Comparison of ENCODE assay signal across 30 mouse cellular contexts in the genomic region with DNA sequence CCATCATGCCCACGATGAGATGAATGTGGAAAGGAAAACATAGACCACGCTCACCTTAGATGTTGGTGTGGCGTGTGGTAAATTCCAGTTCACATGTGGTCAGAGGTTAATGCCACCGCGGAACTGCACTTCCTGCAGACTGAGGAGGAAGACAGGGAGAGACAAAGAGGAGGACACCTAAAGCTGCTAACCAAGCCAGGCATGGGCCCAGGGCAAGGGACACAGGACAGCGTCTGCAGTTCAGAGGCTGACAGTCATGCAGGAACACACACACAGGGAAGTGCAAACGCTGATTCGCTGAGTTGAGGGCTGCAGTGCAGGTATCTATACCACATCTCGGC. TPM values are rescaled to one million over a fixed set of nuclear protein-coding genes. Genes with fewer than 3 reads are reported as not detected.
DNase-seq lines count a peak whose midpoint lies in the region; ATAC-seq and TF ChIP-seq lines count a peak whose summit lies in the region.
"Had no signal": no experiment of that assay in that cellular context is flagged by ENCODE, and none has a peak within 500 bp of the region (broad histone marks: within the 10 kb centered on the region; RNA-seq: fewer than 3 reads in every experiment).

No protein-coding gene starts in this region.

- H3K27ac ChIP-seq in heart, embryonic 13.5 days (replicated peaks) = no peak overlapping the region
- H3K27ac ChIP-seq in CH12.LX (ENCODE audit: insufficient read depth, low read depth) = no peak overlapping the region
- H3K27ac ChIP-seq: forebrain, embryonic 10.5 days; forebrain, embryonic 13.5 days; gastrocnemius, adult 2 months; heart, embryonic 15.5 days; hindbrain, embryonic 14.5 days; hindbrain, postnatal 0 days had no signal

- H3K4me1 ChIP-seq in heart, embryonic 13.5 days = peaks cover 8% of the 10 kb centered on the region
- peaks cover 10 to 34% of the 10 kb centered on the region in 2 experiments for H3K4me1 ChIP-seq in CH12.LX (ENCODE audit: control insufficient read depth in 1 of 2, insufficient read depth in 2 of 2)
- H3K4me1 ChIP-seq: forebrain, embryonic 13.5 days had no signal

- peaks cover 8% of the 10 kb centered on the region; the same call in 1 of the 2 replicates for H3K36me3 ChIP-seq in heart, embryonic 13.5 days
- H3K36me3 ChIP-seq in CH12.LX (replicated peaks in 1 of 2; ENCODE audit: control insufficient read depth in 1 of 2, insufficient read depth in 1 of 2, low read length in 1 of 2) = peaks cover 0 to 1% of the 10 kb centered on the region in 2 experiments
- H3K36me3 ChIP-seq: G1E; heart, embryonic 15.5 days had no signal

- no peak overlapping the region for H3K4me2 ChIP-seq in heart, embryonic 13.5 days
- H3K4me2 ChIP-seq in CH12.LX (ENCODE audit: insufficient read depth, low read depth, poor library complexity, severe bottlenecking) = no peak overlapping the region
- H3K4me2 ChIP-seq: forebrain, embryonic 13.5 days; heart, embryonic 11.5 days; heart, embryonic 15.5 days; hindbrain, embryonic 14.5 days had no signal

- H3K4me3 ChIP-seq in heart, embryonic 13.5 days = no peak overlapping the region
- H3K4me3 ChIP-seq in CH12.LX (replicated peaks in 1 of 3; ENCODE audit: low read depth in 2 of 3, low read length in 2 of 3, poor library complexity in 1 of 3) = no peak overlapping the region
- H3K4me3 ChIP-seq: forebrain, embryonic 10.5 days; forebrain, embryonic 13.5 days; gastrocnemius, adult 2 months; heart, embryonic 15.5 days had no signal

- intact Hi-C loops in heart, postnatal 25 days (cut with DNase I) = no loop called here

- TF ChIP-seq POLR2A in CH12.LX (IDR thresholded peaks at IDR 0.05; ENCODE audit: low read depth, low read length) = no peak

- peak in 1 of 2 experiments; percentile 1; a peak in 1 of 4 replicates for TF ChIP-seq CTCF in CH12.LX (conservative IDR thresholded peaks at IDR 0.05 in 1 of 2, IDR thresholded peaks at IDR 0.05 in 1 of 2; ENCODE audit: low read depth in 2 of 2, low read length in 2 of 2)

- dilution Hi-C loops in CH12.LX (cut with MboI; ENCODE audit: extremely low pct_ligation_motif_present, extremely low pct_unique_long_range_greater_than_20kb, low sequenced_read_pairs) = no loop called here

- no peak for TF ChIP-seq RAD21 in CH12.LX (IDR thresholded peaks at IDR 0.05; ENCODE audit: low read depth, low read length)

- no peak for TF ChIP-seq EP300 in CH12.LX (IDR thresholded peaks at IDR 0.05; ENCODE audit: low read length)

- DNase-seq in heart, adult 9 months (ENCODE audit: low spot score in 2 of 2) = no peak
- DNase-seq in 3134 (ENCODE audit: extremely low read depth, insufficient read length, low spot score) (peak; percentile 16), CH12.LX (ENCODE audit: extremely low read depth) (no peak)
- DNase-seq in heart, postnatal 25 days (ENCODE audit: low spot score) = no peak
- DNase-seq: adrenal gland, adult 8-10 months; cerebellum, adult 11 months; gastrocnemius, adult 2 months; gastrocnemius, postnatal 14 days; kidney, adult 18-20 months had no signal

- no peaks in the 10 kb centered on the region for H3K27me3 ChIP-seq in heart, embryonic 13.5 days (replicated peaks)
- peaks cover 23% of the 10 kb centered on the region for H3K27me3 ChIP-seq in CH12.LX (replicated peaks)
- H3K27me3 ChIP-seq: forebrain, embryonic 13.5 days; heart, embryonic 15.5 days; Patski had no signal

- ATAC-seq in heart, embryonic 13.5 days (ENCODE audit: extremely low read depth, insufficient number of reproducible peaks, low FRiP score, low TSS enrichment) = no peak
- 0 out of 2 replicates have a peak, but pooled peaks have one; percentile 16 for ATAC-seq in common myeloid progenitor, adult 5-6 weeks (replicated peaks; ENCODE audit: low read depth, poor library complexity, severe bottlenecking)
- no peak for ATAC-seq in frontal cortex, adult (ENCODE audit: low TSS enrichment)
- ATAC-seq in cerebellum, adult (ENCODE audit: insufficient number of reproducible peaks, low FRiP score, low TSS enrichment) = no peak
- ATAC-seq: forebrain, embryonic 13.5 days; forebrain, embryonic 16.5 days; inflammation-experienced regulatory T-cells, adult 6 months; intestine, embryonic 16.5 days; Patski had no signal

- 57% methylated on average over 9 of the region's 9 CpGs for WGBS in heart, embryonic 13.5 days

- no peaks in the 10 kb centered on the region for H3K9me3 ChIP-seq in heart, embryonic 13.5 days
- H3K9me3 ChIP-seq in CH12.LX (replicated peaks; ENCODE audit: low read length) = no peaks in the 10 kb centered on the region
- H3K9me3 ChIP-seq: forebrain, embryonic 10.5 days; forebrain, embryonic 13.5 days; G1E; heart, embryonic 15.5 days had no signal

- 0 out of 2 replicates have a peak overlapping the region, but pooled peaks have one; percentile 28 for H3K9ac ChIP-seq in heart, embryonic 13.5 days
- H3K9ac ChIP-seq in CH12.LX (ENCODE audit: insufficient read depth, low read depth) = no peak overlapping the region
- H3K9ac ChIP-seq: forebrain, embryonic 13.5 days; heart, embryonic 15.5 days; hindbrain, embryonic 14.5 days had no signal

- no peaks in the 10 kb centered on the region for H3K79me2 ChIP-seq in CH12.LX (replicated peaks; ENCODE audit: control insufficient read depth, extremely low read depth, insufficient read depth, poor library complexity, severe bottlenecking)

- in situ Hi-C loops in CH12.LX (cut with MboI; ENCODE audit: low pct_ligation_motif_present, low pct_unique_long_range_greater_than_20kb, low sequenced_read_pairs) = loop anchor here (5.0 kb wide), 1 partner anchor 41 kb away; a partner anchor contains a TSS

TF ChIP-seq in CH12.LX, 34 proteins besides CTCF, POLR2A, EP300 and RAD21:
- TF ChIP-seq POLR2AphosphoS2 (IDR thresholded peaks at IDR 0.05; ENCODE audit: low read depth, low read length) (no peak), JUN (IDR thresholded peaks at IDR 0.05; ENCODE audit: insufficient read depth, low read depth, low read length) (no peak), TBP (conservative IDR thresholded peaks at IDR 0.05; ENCODE audit: low read depth, low read length) (0 out of 2 replicates have a peak, but pooled peaks have one; percentile 23), CHD1 (IDR thresholded peaks at IDR 0.05; ENCODE audit: low read depth, low read length) (no peak), ZNF384 (IDR thresholded peaks at IDR 0.05; ENCODE audit: low read depth, low read length) (no peak), MYC (IDR thresholded peaks at IDR 0.05; ENCODE audit: low read depth, low read length) (no peak), MEF2A (IDR thresholded peaks at IDR 0.05; ENCODE audit: borderline replicate concordance, low read depth, low read length) (no peak), RCOR1 (conservative IDR thresholded peaks at IDR 0.05; ENCODE audit: low read depth, low read length) (no peak), MAFK (IDR thresholded peaks at IDR 0.05; ENCODE audit: insufficient replicate concordance, low read length) (no peak)

RNA-seq across cellular contexts. Expression of a gene that starts 17.4 kb away (rescaled TPM):
- 25.5 and 25.9 TPM in 2 replicates for polyA plus RNA-seq in heart, embryonic 13.5 days (2015; fragmentation: Nextera tagmentation; extraction: Ambion mirVana)
- 34.4 and 35.4 TPM in 2 replicates for total RNA-seq in CH12.LX (2012; rRNA removed)
- total RNA-seq in CH12.LX (2014; rRNA removed) = 18.8 and 20.7 TPM in 2 replicates
- 19.2 and 23.3 TPM in 2 replicates for polyA plus RNA-seq in CH12.LX (2012; ENCODE audit: insufficient read length, low read depth)
- 20.5 and 25.1 TPM in 2 replicates for total RNA-seq in common myeloid progenitor, adult 5-6 weeks (2017)
- 10 to 100 TPM; 29.2 to 32.3 TPM for total RNA-seq in heart, postnatal 25 days (2021)

RNA-seq across cellular contexts. Expression of a gene that starts 19.2 kb away (rescaled TPM):
- polyA plus RNA-seq in heart, embryonic 13.5 days (2015; fragmentation: Nextera tagmentation; extraction: Ambion mirVana) = not detected in 2 replicates
- total RNA-seq in CH12.LX (2012; rRNA removed) = not detected in 2 replicates
- total RNA-seq in CH12.LX (2014; rRNA removed) = not detected in 2 replicates
- polyA plus RNA-seq in CH12.LX (2012; ENCODE audit: insufficient read length, low read depth) = 6.5 TPM in 1 of 2 replicates, not detected in the other
- total RNA-seq in common myeloid progenitor, adult 5-6 weeks (2017) = not detected in 2 replicates
- total RNA-seq in heart, postnatal 25 days (2021) = 10 to 100 TPM; 16.1 to 21.0 TPM
- total RNA-seq: hindbrain, postnatal 0 days had no signal
- polyA plus RNA-seq: C2C12; cerebellum, adult 2 months; embryonic facial prominence, embryonic 11.5 days; embryonic facial prominence, embryonic 14.5 days; forebrain, embryonic 16.5 days; frontal cortex, adult 2 months; G1E; heart, embryonic 11.5 days; heart, embryonic 15.5 days; hindbrain, embryonic 11.5 days; hindbrain, embryonic 14.5 days; hindbrain, postnatal 0 days; Patski had no signal

RNA-seq across cellular contexts. Expression of a gene that starts 38.5 kb away (rescaled TPM):
- 74.9 and 83.4 TPM in 2 replicates for polyA plus RNA-seq in heart, embryonic 13.5 days (2015; fragmentation: Nextera tagmentation; extraction: Ambion mirVana)
- total RNA-seq in CH12.LX (2012; rRNA removed) (351 and 486 TPM in 2 replicates), CH12.LX (2014; rRNA removed) (721 and 819 TPM in 2 replicates)
- 324 and 357 TPM in 2 replicates for polyA plus RNA-seq in CH12.LX (2012; ENCODE audit: insufficient read length, low read depth)
- 363 and 374 TPM in 2 replicates for total RNA-seq in common myeloid progenitor, adult 5-6 weeks (2017)
- total RNA-seq in heart, postnatal 25 days (2021) = 10 to 100 TPM; 58.3 to 81.7 TPM

RNA-seq across cellular contexts. Expression of a gene that starts 42.9 kb away (rescaled TPM):
- polyA plus RNA-seq in heart, embryonic 13.5 days (2015; fragmentation: Nextera tagmentation; extraction: Ambion mirVana) = 1.2 and 1.3 TPM in 2 replicates
- total RNA-seq in CH12.LX (2012; rRNA removed) (0.13 and 0.21 TPM in 2 replicates), CH12.LX (2014; rRNA removed) (0.15 and 0.36 TPM in 2 replicates)
- polyA plus RNA-seq in CH12.LX (2012; ENCODE audit: insufficient read length, low read depth) = 0.05 and 0.09 TPM in 2 replicates
- total RNA-seq in common myeloid progenitor, adult 5-6 weeks (2017) = not detected in 2 replicates
- total RNA-seq in heart, postnatal 25 days (2021) = 1 to 10 TPM; 1.5 to 1.6 TPM
- total RNA-seq: G1E had no signal
- polyA plus RNA-seq: G1E; inflammation-experienced regulatory T-cells, adult 6 months had no signal

RNA-seq across cellular contexts. Expression of a gene that starts 47.7 kb away (rescaled TPM):
- polyA plus RNA-seq in heart, embryonic 13.5 days (2015; fragmentation: Nextera tagmentation; extraction: Ambion mirVana) = 39.0 and 39.7 TPM in 2 replicates
- total RNA-seq in CH12.LX (2012; rRNA removed) (47.1 and 55.0 TPM in 2 replicates), CH12.LX (2014; rRNA removed) (63.3 and 67.3 TPM in 2 replicates)
- polyA plus RNA-seq in CH12.LX (2012; ENCODE audit: insufficient read length, low read depth) = 91.2 and 99.6 TPM in 2 replicates
- 19.2 and 24.3 TPM in 2 replicates for total RNA-seq in common myeloid progenitor, adult 5-6 weeks (2017)
- 10 to 100 TPM; 15.5 to 15.9 TPM for total RNA-seq in heart, postnatal 25 days (2021)

Comparison
In these comparisons a context has a peak if more than half of its experiments do, and no peak if none do; other contexts are left out.
1. RNA of a gene that starts 19.2 kb away (total RNA-seq): 16.1 to 21.0 TPM in heart, postnatal 25 days; not detected in CH12.LX and not detected in common myeloid progenitor, adult 5-6 weeks; every median in the first group is over 10 times any median in the second.